Mouse (Mus musculus) lung, embryonic 16.5 days (tissue): ENCODE measurements around the gene Armc7. TPM values are rescaled to one million over a fixed set of nuclear protein-coding genes. Genes with fewer than 3 reads are reported as not detected.

Experiments used
- ATAC-seq: fragments of 200-750 bp; cut with Nextera tagmentation; 2 replicates; pipeline ENCODE4 v1.8.0; 2017; ENCODE audit warnings: low read depth, mild to moderate bottlenecking, moderate library complexity
- H3K27ac ChIP-seq: fragments of 300-500 bp; sonication (generic); 2 replicates; pipeline ENCODE4 v1.5.1; 2014; ENCODE audit warnings: mild to moderate bottlenecking, control low read depth, low read length
- H3K27me3 ChIP-seq: fragments of 300-500 bp; sonication (generic); 2 replicates; pipeline ENCODE4 v1.6.1; 2014; ENCODE audit warnings: low read depth, low read length, mixed read lengths; ENCODE audit not compliant: control insufficient read depth, insufficient read depth
- H3K36me3 ChIP-seq: fragments of 300-500 bp; sonication (generic); 2 replicates; pipeline ENCODE4 v1.6.1; 2014; ENCODE audit warnings: low read length; ENCODE audit not compliant: control insufficient read depth, insufficient read depth
- H3K4me1 ChIP-seq: fragments of 300-500 bp; sonication (generic); replicated peaks from 2 replicates; pipeline ENCODE4 v1.6.1; 2014; ENCODE audit warnings: low read length, mixed read lengths; ENCODE audit not compliant: control insufficient read depth, insufficient read depth
- H3K4me2 ChIP-seq: fragments of 300-500 bp; sonication (generic); 2 replicates; pipeline ENCODE4 v1.6.1; 2014; ENCODE audit warnings: low read depth, low read length, control low read depth
- H3K4me3 ChIP-seq: fragments of 300-500 bp; sonication (generic); 2 replicates; pipeline ENCODE4 v1.5.1; 2014; ENCODE audit warnings: mild to moderate bottlenecking, low read length, control low read depth
- H3K9ac ChIP-seq: fragments of 300-500 bp; sonication (generic); 2 replicates; pipeline ENCODE4 v1.6.1; 2014; ENCODE audit warnings: low read length, control low read depth
- H3K9me3 ChIP-seq: fragments of 300-500 bp; sonication (generic); 2 replicates; pipeline ENCODE4 v1.6.1; 2016; ENCODE audit warnings: low read length; ENCODE audit not compliant: control insufficient read depth
- WGBS: fragments of 180-500 bp; shearing (Covaris S2); extraction: QIAGEN DNeasy Blood & Tissue Kit; methylation state at CpG from one replicate; pipeline ENCODE4 v1.1.7; 2014; 5-methylcytosine and 5-hydroxymethylcytosine counted together
- polyA plus RNA-seq: library from polyadenylated mRNA; unstranded; fragments of >200 nt; fragmentation: Nextera tagmentation; extraction: Ambion mirVana; gene quantifications from 2 replicates; pipeline ENCODE4 v1.2.1, GENCODE M21; 2015

Gene Armc7
- polyA plus RNA-seq, 1 experiment from 2014 or later, result 7.4 TPM

DNA sequence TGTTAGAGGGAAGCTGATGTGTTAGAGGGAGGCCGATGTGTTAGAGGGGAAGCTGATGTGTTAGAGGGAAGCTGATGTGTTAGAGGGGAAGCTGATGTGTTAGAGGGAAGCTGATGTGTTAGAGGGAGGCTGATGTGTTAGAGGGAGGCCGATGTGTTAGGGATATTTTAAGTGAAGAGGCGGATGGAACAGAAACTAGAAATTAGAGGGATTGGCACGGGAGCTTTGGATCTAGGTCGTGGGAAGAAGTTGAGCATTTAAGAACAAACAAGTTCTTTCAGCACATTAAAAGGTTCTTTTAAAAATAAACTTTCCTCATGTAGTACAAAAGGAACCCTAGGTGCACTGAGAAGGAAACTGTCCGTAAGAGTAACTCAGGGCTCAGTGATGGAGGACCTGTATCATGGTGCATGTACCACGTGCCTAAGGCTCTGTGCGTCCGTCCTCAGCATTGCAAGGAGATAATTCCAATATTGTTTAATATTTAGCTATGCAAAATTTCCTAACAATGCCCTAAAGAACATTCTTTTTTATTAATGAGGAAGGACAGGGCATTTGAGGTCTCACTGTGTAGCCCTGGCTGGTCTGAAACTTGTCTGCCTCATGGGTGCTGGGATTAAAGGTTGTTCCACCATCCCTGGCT, 3.0 kb downstream of the Armc7 start:
- ATAC-seq, result no peak
- Histone ChIP-seq H3K27ac (no peak overlapping the region), H3K4me2 (no peak overlapping the region), H3K36me3 (no peaks in the 10 kb centered on the region), H3K4me3 (no peak overlapping the region), H3K9me3 (no peaks in the 10 kb centered on the region), H3K27me3 (no peaks in the 10 kb centered on the region), H3K4me1 (peaks cover 18% of the 10 kb centered on the region), H3K9ac (no peak overlapping the region)
- WGBS, result 81% methylated on average over 9 of the region's 9 CpGs

DNA sequence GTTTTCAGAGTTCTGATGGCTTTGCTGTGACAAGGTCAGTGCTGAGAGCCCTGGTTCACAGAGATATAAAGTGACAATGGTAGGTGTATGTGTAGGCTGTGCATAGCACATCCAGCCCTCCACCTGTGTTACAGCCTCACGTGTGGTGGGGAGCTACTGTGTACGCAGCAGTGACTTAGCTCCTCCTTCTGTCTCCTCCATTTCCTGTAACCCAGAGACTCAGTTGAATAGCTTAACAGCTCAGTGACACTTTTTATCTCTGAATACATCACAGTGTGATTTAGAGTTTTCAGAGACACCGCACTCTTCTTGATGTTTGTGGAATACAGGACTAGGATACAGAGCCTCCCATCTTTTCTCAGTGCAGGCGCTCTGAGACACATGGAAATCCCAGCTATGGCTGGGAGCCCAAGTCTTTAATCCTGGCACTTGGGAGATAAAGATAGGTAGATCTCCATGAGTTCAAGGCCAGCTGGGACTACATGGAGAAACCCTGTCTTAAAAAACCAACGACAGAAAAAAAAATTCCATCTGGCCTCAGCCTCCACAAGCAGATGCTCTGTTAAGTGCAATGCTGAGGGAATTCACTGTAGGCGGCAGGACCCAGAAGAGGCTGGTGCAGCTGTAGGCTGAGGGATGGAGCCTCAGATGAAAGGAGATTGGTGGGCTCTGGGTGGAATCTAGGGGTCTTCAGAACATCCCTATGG, 6.2 kb downstream of the Armc7 start:
- H3K27ac ChIP-seq, result no peak overlapping the region
- ATAC-seq, result no peak
- H3K27me3 ChIP-seq, result no peaks in the 10 kb centered on the region
- 75% methylated on average over 6 of the region's 6 CpGs for WGBS
- no peak overlapping the region for H3K4me3 ChIP-seq
- H3K4me2 ChIP-seq, result no peak overlapping the region
- no peaks in the 10 kb centered on the region for H3K36me3 ChIP-seq
- peaks cover 3% of the 10 kb centered on the region; the same call in 1 of the 2 replicates for H3K4me1 ChIP-seq
- no peaks in the 10 kb centered on the region for H3K9me3 ChIP-seq
- no peak overlapping the region for H3K9ac ChIP-seq

DNA sequence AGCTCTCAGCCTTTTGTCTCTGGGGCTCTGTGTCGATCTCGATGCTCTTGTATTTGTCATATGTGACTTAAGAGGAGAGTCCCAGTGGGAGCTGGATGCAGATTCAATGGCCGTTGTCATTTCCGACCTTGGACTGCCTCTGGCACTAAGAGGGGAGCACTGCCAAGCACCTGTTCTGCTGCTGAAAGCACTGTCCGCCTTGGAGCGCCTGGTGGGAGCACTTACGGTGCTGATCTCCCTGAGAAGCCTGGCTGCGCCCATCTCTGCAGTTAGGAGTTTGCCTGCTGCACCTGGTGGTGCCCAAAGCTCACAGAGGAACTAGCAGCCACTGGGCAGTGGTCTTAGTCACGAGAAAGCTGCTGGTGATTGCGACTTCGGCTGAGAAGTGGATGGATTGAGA, 7.8 kb downstream of the Armc7 start:
- no peak overlapping the region for H3K4me3 ChIP-seq
- H3K27me3 ChIP-seq, result no peaks in the 10 kb centered on the region
- no peak overlapping the region for H3K4me2 ChIP-seq
- 71% methylated on average over 11 of the region's 11 CpGs for WGBS
- no peaks in the 10 kb centered on the region for H3K4me1 ChIP-seq
- no peak overlapping the region for H3K27ac ChIP-seq
- no peaks in the 10 kb centered on the region for H3K36me3 ChIP-seq
- no peaks in the 10 kb centered on the region for H3K9me3 ChIP-seq
- H3K9ac ChIP-seq, result no peak overlapping the region
- ATAC-seq, result no peak

DNA sequence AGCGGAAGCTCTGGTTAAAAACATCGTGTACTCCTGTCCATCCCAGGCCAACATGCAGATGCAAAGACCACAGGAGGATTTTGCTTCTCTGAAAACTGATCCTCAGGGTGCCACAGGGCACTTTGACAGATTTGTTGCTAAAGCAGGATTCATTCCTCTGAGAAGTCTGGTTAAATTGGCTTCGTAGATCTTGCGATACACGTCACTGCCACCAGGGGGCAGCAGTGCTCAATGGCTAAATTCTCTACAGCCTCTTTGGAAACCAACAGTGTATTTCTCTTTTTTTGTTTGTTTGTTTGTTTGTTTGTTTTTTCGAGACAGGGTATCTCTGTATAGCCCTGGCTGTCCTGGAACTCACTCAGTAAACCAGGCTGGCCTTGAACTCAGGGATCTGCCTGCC, 8.3 kb downstream of the Armc7 start:
- WGBS, result 17% methylated on average over 6 of the region's 6 CpGs
- no peak overlapping the region for H3K27ac ChIP-seq
- no peaks in the 10 kb centered on the region for H3K4me1 ChIP-seq
- no peaks in the 10 kb centered on the region for H3K9me3 ChIP-seq
- H3K4me2 ChIP-seq, result no peak overlapping the region
- no peaks in the 10 kb centered on the region for H3K27me3 ChIP-seq
- no peak overlapping the region for H3K9ac ChIP-seq
- no peak for ATAC-seq
- H3K4me3 ChIP-seq, result no peak overlapping the region
- no peaks in the 10 kb centered on the region for H3K36me3 ChIP-seq

DNA sequence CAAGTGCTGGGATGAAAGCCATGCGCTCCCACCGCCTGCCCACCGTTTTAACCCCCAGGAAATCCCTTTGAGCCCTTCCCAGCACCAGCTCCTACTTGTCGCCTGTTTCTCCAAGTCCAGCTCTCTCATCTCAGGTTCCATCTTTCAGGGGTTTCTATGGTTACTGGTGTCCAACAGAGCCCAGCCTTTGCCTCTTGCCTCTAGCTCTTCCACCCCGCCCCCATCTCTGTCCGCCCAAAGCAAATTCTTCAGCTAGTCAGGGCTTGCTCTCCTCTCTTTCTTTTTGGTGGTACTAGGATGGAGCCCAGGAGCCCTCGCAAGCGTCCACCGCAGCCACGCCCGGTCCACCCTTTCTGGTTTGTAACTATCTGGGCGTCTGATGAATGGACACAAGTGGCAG, 9.7 kb downstream of the Armc7 start:
- H3K9ac ChIP-seq, result no peak overlapping the region
- no peaks in the 10 kb centered on the region for H3K27me3 ChIP-seq
- H3K4me2 ChIP-seq, result no peak overlapping the region
- H3K9me3 ChIP-seq, result no peaks in the 10 kb centered on the region
- no peaks in the 10 kb centered on the region for H3K4me1 ChIP-seq
- no peaks in the 10 kb centered on the region for H3K36me3 ChIP-seq
- no peak for ATAC-seq
- 62% methylated on average over 12 of the region's 12 CpGs for WGBS
- no peak overlapping the region for H3K27ac ChIP-seq
- no peak overlapping the region for H3K4me3 ChIP-seq

DNA sequence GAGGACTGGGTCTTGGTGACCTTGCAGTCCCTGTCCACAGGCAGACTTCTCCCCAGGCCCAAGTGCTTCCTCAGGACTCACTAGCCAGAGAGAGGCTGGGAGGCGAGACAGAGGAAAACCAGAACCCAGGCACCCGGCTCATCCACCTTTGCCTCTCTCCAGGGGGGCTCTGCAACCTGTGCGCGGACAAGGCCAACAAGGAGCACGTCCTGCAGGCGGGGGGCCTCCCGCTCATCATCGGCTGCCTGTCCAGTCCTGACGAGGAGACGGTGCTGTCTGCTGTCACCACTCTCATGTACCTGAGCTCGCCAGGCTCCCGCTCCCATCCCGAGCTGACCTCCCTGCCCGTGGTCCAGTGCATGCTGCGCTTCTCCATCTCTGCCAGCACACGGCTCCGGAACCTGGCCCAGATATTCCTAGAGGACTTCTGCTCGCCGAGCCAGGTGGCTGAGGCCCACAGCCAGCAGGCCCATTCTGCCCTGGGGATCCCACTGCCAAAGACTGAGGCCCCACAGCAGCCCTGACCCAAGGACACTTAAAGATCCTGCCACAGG, 13.2 kb downstream of the Armc7 start:
- Histone ChIP-seq H3K27ac (no peak overlapping the region), H3K36me3 (no peaks in the 10 kb centered on the region), H3K4me1 (peaks cover 11% of the 10 kb centered on the region), H3K4me2 (no peak overlapping the region), H3K4me3 (no peak overlapping the region), H3K27me3 (no peaks in the 10 kb centered on the region), H3K9me3 (no peaks in the 10 kb centered on the region), H3K9ac (no peak overlapping the region)
- WGBS, result 85% methylated on average over 19 of the region's 19 CpGs
- no peak for ATAC-seq

DNA sequence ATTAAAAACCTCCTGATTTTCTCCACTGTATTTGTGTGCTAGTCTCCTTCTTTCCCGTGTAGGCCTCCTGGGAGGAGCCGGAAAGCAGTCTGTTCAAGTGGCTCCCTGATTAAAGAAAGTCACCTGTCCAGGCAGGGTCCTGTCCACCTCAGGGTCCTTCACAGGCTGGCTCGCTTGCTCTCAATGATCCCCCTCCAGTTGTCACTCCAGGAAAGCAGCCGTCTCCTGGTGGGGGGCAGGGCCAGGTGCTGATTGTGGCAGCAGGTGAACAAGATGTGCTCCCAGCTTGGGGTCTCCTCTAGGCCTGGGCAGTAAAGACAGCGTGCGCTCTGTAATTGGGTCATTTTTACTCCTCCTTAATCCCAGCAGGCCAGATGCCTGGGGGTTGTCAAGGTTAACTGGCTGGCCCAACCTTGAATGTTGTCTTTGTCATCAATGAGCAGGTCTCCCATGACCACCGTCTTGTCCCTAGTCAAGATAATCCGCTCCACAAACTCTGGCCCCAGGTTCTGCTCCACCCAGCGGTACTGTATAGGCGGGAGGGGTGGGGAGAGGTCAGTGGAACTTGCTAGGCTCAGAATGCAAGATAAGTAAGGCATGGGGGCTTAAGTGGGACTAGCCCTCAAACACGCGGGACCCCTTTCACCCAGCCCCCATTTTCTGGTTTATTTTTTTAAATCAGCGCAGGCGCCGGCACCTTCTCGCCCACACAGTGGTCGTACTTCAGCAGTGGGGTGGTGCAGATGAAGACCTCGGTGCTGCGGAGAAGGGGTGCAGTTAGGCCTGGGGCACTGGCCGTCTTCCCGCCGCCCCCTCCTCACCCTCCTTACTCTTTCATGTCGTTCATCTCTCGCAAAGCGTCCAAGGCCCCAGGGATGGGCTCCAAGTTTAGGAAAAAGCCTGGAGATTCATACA, 15.2 kb downstream of the Armc7 start:
- H3K27ac ChIP-seq, result peak overlapping the region; percentile 85; the same call in 1 of the 2 replicates
- H3K4me3 ChIP-seq, result peak overlapping the region; percentile 82
- WGBS, result 22% methylated on average over 25 of the region's 25 CpGs
- H3K4me2 ChIP-seq, result peak overlapping the region; percentile 84
- H3K4me1 ChIP-seq, result peaks cover 11% of the 10 kb centered on the region
- no peaks in the 10 kb centered on the region for H3K36me3 ChIP-seq
- no peaks in the 10 kb centered on the region for H3K9me3 ChIP-seq
- H3K27me3 ChIP-seq, result no peaks in the 10 kb centered on the region
- peak overlapping the region; percentile 76 for H3K9ac ChIP-seq
- ATAC-seq, result peak; percentile 15; the same call in 1 of the 2 replicates

DNA sequence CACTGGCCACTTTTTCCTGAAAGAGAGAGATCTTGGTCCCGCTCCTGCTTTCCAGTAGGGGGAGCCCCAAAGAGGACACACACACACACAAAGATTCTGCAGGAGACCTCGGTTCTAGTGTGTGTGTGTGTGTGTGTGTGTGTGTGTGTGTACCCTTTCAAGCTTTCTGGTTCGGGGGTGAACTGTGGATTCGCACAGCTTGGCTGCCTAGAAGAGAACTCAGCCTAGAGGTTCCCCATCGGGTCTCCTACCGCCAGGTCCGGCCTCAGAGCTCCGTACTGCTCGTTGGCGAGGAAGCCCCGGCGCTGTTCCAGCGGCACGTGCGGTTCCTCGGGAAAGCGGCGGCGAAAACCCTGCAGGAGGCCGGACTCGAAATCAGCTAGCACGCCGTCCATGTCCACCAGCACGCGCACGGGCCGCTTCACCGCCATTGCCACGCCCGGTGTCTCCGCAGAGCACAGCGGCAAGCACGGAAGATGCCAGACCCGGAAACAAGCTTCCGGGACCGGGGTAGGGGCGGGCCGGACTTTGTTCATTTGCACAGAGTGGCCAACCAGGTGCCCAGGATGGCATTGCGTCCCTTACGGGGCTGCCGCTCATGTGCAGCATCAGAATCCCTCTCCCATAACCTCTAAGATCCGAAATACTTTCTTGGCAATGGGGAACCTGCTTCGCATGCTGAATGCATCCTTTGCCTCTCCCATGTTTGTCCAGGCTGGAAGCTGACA, 16.1 kb downstream of the Armc7 start, which contains the start of gene Nt5c:
Gene Nt5c (minus strand): TSS at position 507 of the 728 bp plus-strand sequence.
- Histone ChIP-seq H3K4me1 (peaks cover 11% of the 10 kb centered on the region), H3K27ac (peak within 1 kb of the TSS; percentile 85), H3K27me3 (no peaks in the 10 kb centered on the region), H3K9ac (peak within 1 kb of the TSS; percentile 76), H3K4me3 (peak within 1 kb of the TSS; percentile 82), H3K4me2 (peak within 1 kb of the TSS; percentile 84), H3K9me3 (no peaks in the 10 kb centered on the region), H3K36me3 (no peaks in the 10 kb centered on the region)
- WGBS, result under 1% methylated on average over 43 of the region's 43 CpGs
- ATAC-seq, result peak; percentile 92
